Mouse (Mus musculus) CH12.LX (cell line): ENCODE measurements around the gene Rex1bd. TPM values are rescaled to one million over a fixed set of nuclear protein-coding genes. Genes with fewer than 3 reads are reported as not detected.

ENCODE experiments used
- DNase-seq: peaks from one replicate; pipeline ENCODE4 v3.0.0-alpha.2; 2013; ENCODE audit errors: extremely low read depth
- H3K27ac ChIP-seq: 2 replicates; pipeline ENCODE4 v1.5.1; 2012; ENCODE audit warnings: low read depth, mild to moderate bottlenecking, control low read depth, moderate library complexity; ENCODE audit not compliant: insufficient read depth
- H3K27me3 ChIP-seq: replicated peaks from 2 replicates; pipeline ENCODE3; 2012; ENCODE audit warnings: inconsistent platforms
- H3K36me3 ChIP-seq, 2 experiments: replicated peaks in 1 of 2; 2 replicates each; pipeline versions ENCODE3 to v1.6.1; 2012; ENCODE audit warnings: inconsistent platforms in 1 of 2, low read length in 1 of 2, mild to moderate bottlenecking in 1 of 2, mixed read lengths in 1 of 2, moderate library complexity in 1 of 2; ENCODE audit not compliant: control insufficient read depth in 1 of 2, insufficient read depth in 1 of 2
- H3K4me1 ChIP-seq, 2 experiments: 2 replicates each; pipeline ENCODE4 v1.6.1; 2012; ENCODE audit warnings: inconsistent platforms in 1 of 2, moderate library complexity in 1 of 2; ENCODE audit not compliant: insufficient read depth in 2 of 2, control insufficient read depth in 1 of 2
- H3K4me2 ChIP-seq: 2 replicates; pipeline ENCODE4 v1.6.1; 2012; ENCODE audit warnings: low read depth, mild to moderate bottlenecking, control low read depth; ENCODE audit not compliant: poor library complexity, insufficient read depth, severe bottlenecking
- H3K4me3 ChIP-seq, 3 experiments: fragments of 150-350 bp in 1 of 3; sonication (generic) in 1 of 3; replicated peaks in 1 of 3; 2 replicates each; pipeline versions ENCODE3 to v1.5.1; 2011 to 2012; ENCODE audit warnings: low read depth in 2 of 3, low read length in 2 of 3, mild to moderate bottlenecking in 2 of 3, moderate library complexity in 2 of 3, control low read depth in 1 of 3, improper control_type of control experiment in 1 of 3, inconsistent platforms in 1 of 3, mixed read lengths in 1 of 3; ENCODE audit not compliant: poor library complexity in 1 of 3
- H3K79me2 ChIP-seq: replicated peaks from 2 replicates; pipeline ENCODE4 v1.6.1; 2012; ENCODE audit warnings: mild to moderate bottlenecking, moderate library complexity; ENCODE audit not compliant: control insufficient read depth, poor library complexity, insufficient read depth, severe bottlenecking; ENCODE audit errors: extremely low read depth
- H3K9ac ChIP-seq: 2 replicates; pipeline ENCODE4 v1.6.1; 2012; ENCODE audit warnings: low read depth, mild to moderate bottlenecking, control low read depth, moderate library complexity; ENCODE audit not compliant: insufficient read depth
- H3K9me3 ChIP-seq: replicated peaks from 2 replicates; pipeline ENCODE3; 2012; ENCODE audit warnings: low read length, inconsistent platforms, mixed read lengths
- BHLHE40 ChIP-seq: IDR thresholded peaks from 2 replicates; pipeline ENCODE4 v1.6.1; 2011; ENCODE audit warnings: mild to moderate bottlenecking, low read depth, low read length, improper control_type of control experiment
- CTCF ChIP-seq, 2 experiments: IDR thresholded peaks in 1 of 2; conservative IDR thresholded peaks in 1 of 2; 2 replicates each; pipeline ENCODE4 v1.5.1; 2011 to 2012; ENCODE audit warnings: low read depth in 2 of 2, low read length in 2 of 2, improper control_type of control experiment in 1 of 2, inconsistent platforms in 1 of 2, mild to moderate bottlenecking in 1 of 2, moderate library complexity in 1 of 2
- EP300 ChIP-seq: IDR thresholded peaks from 2 replicates; pipeline ENCODE4 v1.6.1; 2011; ENCODE audit warnings: low read length, improper control_type of control experiment
- ETS1 ChIP-seq: conservative IDR thresholded peaks from 2 replicates; pipeline ENCODE4 v1.6.1; 2012; ENCODE audit warnings: low read depth, mild to moderate bottlenecking, inconsistent platforms, low read length, improper control_type of control experiment, moderate library complexity
- HCFC1 ChIP-seq: IDR thresholded peaks from 2 replicates; pipeline ENCODE4 v1.6.1; 2012; ENCODE audit warnings: low read depth, mild to moderate bottlenecking, inconsistent platforms, low read length, improper control_type of control experiment
- IRF4 ChIP-seq: IDR thresholded peaks from 2 replicates; pipeline ENCODE4 v1.6.1; 2014; ENCODE audit warnings: low read depth, mild to moderate bottlenecking, inconsistent platforms, low read length, improper control_type of control experiment
- JUN ChIP-seq: IDR thresholded peaks from 2 replicates; pipeline ENCODE4 v1.6.1; 2011; ENCODE audit warnings: low read depth, mild to moderate bottlenecking, low read length, improper control_type of control experiment, moderate library complexity; ENCODE audit not compliant: insufficient read depth
- KAT2A ChIP-seq: IDR thresholded peaks from 2 replicates; pipeline ENCODE4 v1.6.1; 2012; ENCODE audit warnings: low read length, improper control_type of control experiment, inconsistent platforms; ENCODE audit not compliant: insufficient replicate concordance
- MAFK ChIP-seq: IDR thresholded peaks from 2 replicates; pipeline ENCODE4 v1.6.1; 2011; ENCODE audit warnings: low read length, improper control_type of control experiment; ENCODE audit not compliant: insufficient replicate concordance
- NELFE ChIP-seq: IDR thresholded peaks from 2 replicates; pipeline ENCODE4 v1.6.1; 2011; ENCODE audit warnings: low read depth, low read length, improper control_type of control experiment
- NRF1 ChIP-seq: IDR thresholded peaks from 2 replicates; pipeline ENCODE4 v1.6.1; 2014; ENCODE audit warnings: low read depth, mild to moderate bottlenecking, inconsistent platforms, low read length, improper control_type of control experiment, moderate library complexity
- PAX5 ChIP-seq: IDR thresholded peaks from 2 replicates; pipeline ENCODE4 v1.6.1; 2012; ENCODE audit warnings: low read length, inconsistent platforms, mixed read lengths
- POLR2A ChIP-seq: IDR thresholded peaks from 2 replicates; pipeline ENCODE4 v1.6.1; 2011; ENCODE audit warnings: low read depth, mild to moderate bottlenecking, improper control_type of control experiment, low read length
- POLR2AphosphoS2 ChIP-seq: IDR thresholded peaks from 2 replicates; pipeline ENCODE4 v1.6.1; 2011; ENCODE audit warnings: low read depth, low read length, improper control_type of control experiment
- RAD21 ChIP-seq: IDR thresholded peaks from 2 replicates; pipeline ENCODE4 v1.6.1; 2011; ENCODE audit warnings: low read depth, mild to moderate bottlenecking, low read length, improper control_type of control experiment, moderate library complexity
- SIN3A ChIP-seq: IDR thresholded peaks from 2 replicates; pipeline ENCODE4 v1.6.1; 2012; ENCODE audit warnings: low read length, improper control_type of control experiment, inconsistent platforms
- TBP ChIP-seq: conservative IDR thresholded peaks from 2 replicates; pipeline ENCODE4 v1.6.1; 2011; ENCODE audit warnings: low read depth, low read length, improper control_type of control experiment
- UBTF ChIP-seq: IDR thresholded peaks from 2 replicates; pipeline ENCODE4 v1.6.1; 2012; ENCODE audit warnings: low read depth, mild to moderate bottlenecking, inconsistent platforms, low read length, improper control_type of control experiment, moderate library complexity
- USF2 ChIP-seq: conservative IDR thresholded peaks from 2 replicates; pipeline ENCODE4 v1.6.1; 2011; ENCODE audit warnings: low read depth, low read length, improper control_type of control experiment
- ZMIZ1 ChIP-seq: IDR thresholded peaks from 2 replicates; pipeline ENCODE4 v1.6.1; 2012; ENCODE audit warnings: low read depth, mild to moderate bottlenecking, inconsistent platforms, low read length, improper control_type of control experiment
- dilution Hi-C: fragments of 300-500 bp; cut with MboI; formaldehyde crosslinking; loops from 2 replicates; pipeline ENCODE4 v1.14.3; 2020; ENCODE audit warnings: low sequenced_read_pairs; ENCODE audit not compliant: extremely low pct_unique_long_range_greater_than_20kb, extremely low pct_ligation_motif_present
- in situ Hi-C: fragments of 300-500 bp; cut with MboI; formaldehyde crosslinking; loops from 3 replicates; pipeline ENCODE4 v1.14.3; 2019; ENCODE audit warnings: low sequenced_read_pairs, low pct_ligation_motif_present, low pct_unique_long_range_greater_than_20kb, mixed read lengths
- polyA plus RNA-seq: library from polyadenylated mRNA; unstranded; fragments of >175 nt; gene quantifications from 2 replicates; pipeline ENCODE4 v1.2.1, GENCODE M21; 2012; ENCODE audit warnings: low read depth; ENCODE audit not compliant: insufficient read length
- total RNA-seq, 2 experiments: library from RNA; depleted of rRNA; stranded (reverse); fragments of 300-350 nt in 1 of 2; fragments of >200 nt in 1 of 2; gene quantifications; 2 replicates each; pipeline ENCODE4 v1.2.3; 2012 to 2014

Gene Rex1bd
- total and polyA plus RNA-seq, 3 experiments, result 38.4 to 90.0 (median 47.8) TPM

DNA sequence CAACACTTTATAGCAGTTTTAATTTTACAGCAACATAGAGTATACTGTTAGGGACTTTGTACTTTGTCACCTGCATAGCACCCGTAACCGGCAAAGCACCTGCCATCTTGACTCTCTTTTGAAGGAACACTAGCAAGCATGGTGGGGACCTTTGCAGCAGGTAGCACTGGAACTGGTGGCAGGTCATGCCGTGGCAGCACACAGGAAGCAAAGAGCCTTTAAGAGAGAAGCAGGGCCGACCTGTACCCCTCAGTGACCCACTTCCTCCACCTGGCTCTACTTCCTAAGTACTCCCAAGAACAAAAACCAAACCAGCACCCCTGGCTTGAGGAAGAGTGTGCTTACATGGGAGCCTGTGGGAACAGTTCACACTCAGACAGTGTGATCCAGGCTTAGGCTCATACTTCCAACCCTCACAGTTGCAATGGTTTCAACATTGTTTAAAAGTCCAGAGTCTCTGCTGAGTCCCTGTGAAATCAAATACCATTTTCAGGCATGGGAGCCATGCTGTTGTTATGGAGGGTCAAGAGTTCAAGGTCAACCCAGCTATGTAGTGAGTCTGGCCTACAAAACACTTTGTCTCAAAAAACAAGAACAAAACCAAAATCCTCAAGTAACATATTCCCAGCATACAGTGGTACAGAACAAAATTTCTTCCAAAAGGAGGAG is 48.7 kb upstream of the Rex1bd start:
- Histone ChIP-seq H3K79me2 (no peaks in the 10 kb centered on the region; the same call in 1 of the 2 replicates), H3K27ac (no peak overlapping the region), H3K4me2 (no peak overlapping the region), H3K36me3 (peaks cover 0 to 65% of the 10 kb centered on the region in 2 experiments), H3K27me3 (no peaks in the 10 kb centered on the region), H3K9me3 (no peaks in the 10 kb centered on the region), H3K4me3 (no peak overlapping the region), H3K4me1 (peaks cover 3 to 33% of the 10 kb centered on the region in 2 experiments; a peak in 2 of 4 replicates), H3K9ac (no peak overlapping the region)
- dilution Hi-C loops, result no loop called here
- in situ Hi-C loops, result no loop called here
- TF ChIP-seq HCFC1 (no peak), JUN (no peak), NRF1 (no peak), MAFK (no peak), NELFE (no peak), IRF4 (no peak)
- no peak for DNase-seq

DNA sequence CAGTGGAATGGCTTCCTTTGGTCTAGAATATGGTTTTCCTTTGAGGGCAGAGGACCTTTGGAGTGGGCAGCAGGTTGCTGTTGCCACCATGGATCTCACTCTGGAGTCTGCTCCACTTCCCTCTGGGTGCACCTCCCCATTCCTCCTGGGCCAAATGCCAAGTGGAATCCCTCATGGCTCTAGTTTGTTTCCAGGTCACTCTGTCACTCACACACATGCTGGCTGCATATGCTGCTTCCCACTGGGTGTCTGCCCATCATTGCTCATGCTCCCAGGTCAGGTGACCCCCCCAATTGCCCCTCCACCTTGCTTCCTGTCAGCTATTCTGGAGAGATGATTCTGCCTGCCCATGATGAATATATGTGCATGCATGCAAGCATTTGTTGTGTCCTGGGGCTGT is 47.2 kb upstream of the Rex1bd start:
- Histone ChIP-seq H3K9ac (no peak overlapping the region), H3K79me2 (peaks cover 5% of the 10 kb centered on the region; the same call in 1 of the 2 replicates), H3K36me3 (peaks cover 0 to 58% of the 10 kb centered on the region in 2 experiments), H3K27me3 (no peaks in the 10 kb centered on the region), H3K4me2 (no peak overlapping the region), H3K4me1 (peaks cover 0 to 21% of the 10 kb centered on the region in 2 experiments; a peak in 2 of 4 replicates), H3K4me3 (no peak overlapping the region), H3K27ac (no peak overlapping the region), H3K9me3 (no peaks in the 10 kb centered on the region)
- dilution Hi-C loops, result no loop called here
- TF ChIP-seq SIN3A (no peak), RAD21 (no peak), CTCF (conservative IDR thresholded peaks at IDR 0.05 in 1 of 2, IDR thresholded peaks at IDR 0.05 in 1 of 2; ENCODE audit: low read depth in 2 of 2, low read length in 2 of 2) (no peak), BHLHE40 (no peak)
- DNase-seq, result no peak
- in situ Hi-C loops, result no loop called here

DNA sequence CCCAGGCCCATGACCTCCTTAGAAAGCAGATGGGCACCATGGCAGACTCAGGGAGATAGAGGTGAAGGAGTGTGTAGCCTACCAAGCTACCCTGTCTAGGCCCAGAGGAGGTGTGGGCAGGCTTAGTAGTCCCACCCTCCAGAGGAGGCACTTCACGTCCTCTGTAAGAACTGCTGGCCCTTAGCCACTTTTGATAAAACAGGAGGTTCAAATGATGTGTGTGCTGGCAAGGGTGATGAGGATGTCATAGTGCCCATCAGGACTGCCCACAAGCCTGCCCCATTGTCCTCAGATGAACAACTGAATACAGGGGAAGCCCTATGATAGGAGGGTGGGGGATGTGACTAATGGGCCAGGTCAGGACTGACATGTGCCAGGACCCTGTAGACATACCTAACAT is 46.3 kb upstream of the Rex1bd start:
- Histone ChIP-seq H3K9ac (no peak overlapping the region), H3K27ac (no peak overlapping the region), H3K79me2 (peaks cover 10% of the 10 kb centered on the region; the same call in 1 of the 2 replicates), H3K36me3 (peaks cover 0 to 62% of the 10 kb centered on the region in 2 experiments), H3K9me3 (no peaks in the 10 kb centered on the region), H3K4me3 (no peak overlapping the region), H3K27me3 (no peaks in the 10 kb centered on the region), H3K4me2 (no peak overlapping the region), H3K4me1 (peaks cover 0 to 15% of the 10 kb centered on the region in 2 experiments; a peak in 2 of 4 replicates)
- TF ChIP-seq ETS1, result no peak
- no peak for TF ChIP-seq IRF4
- no peak for TF ChIP-seq UBTF
- no peak for TF ChIP-seq POLR2AphosphoS2
- no peak for TF ChIP-seq ZMIZ1
- no peak for TF ChIP-seq PAX5
- TF ChIP-seq USF2, result no peak
- TF ChIP-seq TBP, result no peak
- no peak for TF ChIP-seq JUN
- no peak for TF ChIP-seq EP300
- no peak for TF ChIP-seq NELFE
- no peak for TF ChIP-seq KAT2A
- TF ChIP-seq POLR2A, result no peak
- no peak for DNase-seq
- dilution Hi-C loops (no loop called here), in situ Hi-C loops (no loop called here)
